Mouse (Mus musculus): ENCODE measurements around the gene Zfp386. TPM values are rescaled to one million over a fixed set of nuclear protein-coding genes. Genes with fewer than 3 reads are reported as not detected.

Zfp386 gene
- polyA plus RNA-seq, 1 experiment from 2014 or later = 59.4 TPM

DNA sequence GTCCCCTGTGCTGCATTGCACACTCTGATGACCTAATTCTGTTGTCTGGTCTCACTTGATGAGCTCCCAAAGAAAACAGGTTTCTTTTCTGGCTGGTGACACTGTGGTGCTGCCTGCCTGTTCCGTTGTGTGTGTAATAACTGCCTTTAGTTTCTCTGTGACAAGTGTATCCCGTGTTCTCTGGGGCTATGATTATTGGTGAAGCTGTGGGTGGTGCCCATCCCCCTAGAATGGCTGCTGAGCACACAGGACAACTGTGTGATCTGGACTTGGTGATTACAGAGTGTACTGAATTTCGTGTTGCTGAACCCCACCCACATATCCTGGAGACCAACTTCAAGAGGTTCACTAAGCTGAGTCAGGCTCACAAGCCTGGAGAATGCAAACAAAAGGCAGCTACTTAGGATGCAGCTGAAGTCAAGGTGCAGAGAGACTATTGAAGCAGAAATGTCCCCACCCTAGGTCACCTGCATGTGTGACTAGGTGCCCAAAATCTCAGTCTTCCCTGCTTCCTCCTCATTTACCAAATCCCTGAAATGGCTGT lies 48.9 kb downstream of the Zfp386 start:
- 67% methylated on average over 3 of the region's 3 CpGs for WGBS
- Histone ChIP-seq H3K27ac (no peak overlapping the region), H3K9me3 (replicated peaks) (no peaks in the 10 kb centered on the region), H3K4me1 (no peaks in the 10 kb centered on the region), H3K9ac (no peak overlapping the region), H3K27me3 (no peaks in the 10 kb centered on the region), H3K4me3 (no peak overlapping the region), H3K36me3 (no peaks in the 10 kb centered on the region), H3K4me2 (replicated peaks) (no peak overlapping the region)
- no peak for ATAC-seq (ENCODE audit: low FRiP score)

DNA sequence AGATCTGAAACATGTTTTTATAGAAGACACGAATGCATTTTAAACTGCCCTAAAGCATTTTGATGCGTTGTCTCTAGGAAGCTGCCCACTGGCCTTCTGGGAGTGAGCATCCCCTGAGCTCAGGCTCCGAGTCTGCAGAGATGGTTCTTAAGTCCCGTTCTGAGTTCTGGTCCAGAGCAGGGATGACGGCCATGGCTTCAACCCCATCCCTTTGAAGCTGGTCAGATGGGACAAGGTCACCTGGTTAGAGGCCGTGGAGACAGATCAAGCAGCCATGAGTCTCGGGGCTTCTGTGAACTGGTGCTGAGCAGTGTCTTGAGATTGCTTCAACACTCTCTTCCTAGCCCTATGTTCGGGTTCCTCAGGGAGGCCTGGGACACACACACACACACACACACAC lies 49.6 kb downstream of the Zfp386 start:
- whole genome bisulfite sequencing = 93% methylated on average over 8 of the region's 8 CpGs

DNA sequence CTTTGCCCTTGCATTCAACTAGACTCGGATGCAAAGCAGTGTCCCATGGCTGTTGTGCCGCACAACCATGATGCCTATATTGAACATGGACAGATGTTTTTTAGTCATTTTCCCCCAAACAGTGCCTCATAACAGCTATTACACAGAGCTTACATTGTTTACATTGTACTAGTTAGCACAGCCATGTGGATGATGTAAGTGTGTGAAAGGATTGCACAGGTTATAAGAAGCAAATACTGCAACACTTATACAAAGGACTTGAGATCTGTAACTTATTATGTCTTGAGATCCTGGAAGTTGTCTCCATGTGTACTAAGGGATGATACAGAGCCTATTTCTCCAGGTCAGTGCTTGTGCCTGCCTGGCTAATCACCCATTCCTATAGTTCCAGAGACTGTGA lies 54.4 kb downstream of the Zfp386 start:
- no peak overlapping the region for H3K27ac ChIP-seq
- no peak overlapping the region for H3K4me2 ChIP-seq (replicated peaks)
- ATAC-seq (ENCODE audit: low FRiP score) = no peak
- H3K27me3 ChIP-seq = no peaks in the 10 kb centered on the region
- H3K9ac ChIP-seq = no peak overlapping the region
- no peaks in the 10 kb centered on the region for H3K4me1 ChIP-seq
- H3K9me3 ChIP-seq (replicated peaks) = no peaks in the 10 kb centered on the region
- H3K36me3 ChIP-seq = no peaks in the 10 kb centered on the region
- no peak overlapping the region for H3K4me3 ChIP-seq
- WGBS = 96% methylated on average over 2 of the region's 2 CpGs

More for the DNA sequence above, 49.6 kb downstream of the Zfp386 start:
- Histone ChIP-seq H3K4me3 (no peak overlapping the region), H3K27me3 (no peaks in the 10 kb centered on the region), H3K9ac (no peak overlapping the region), H3K27ac (no peak overlapping the region), H3K4me2 (replicated peaks) (no peak overlapping the region), H3K9me3 (replicated peaks) (no peaks in the 10 kb centered on the region), H3K4me1 (no peaks in the 10 kb centered on the region), H3K36me3 (no peaks in the 10 kb centered on the region)
- ATAC-seq (ENCODE audit: low FRiP score) = no peak

DNA sequence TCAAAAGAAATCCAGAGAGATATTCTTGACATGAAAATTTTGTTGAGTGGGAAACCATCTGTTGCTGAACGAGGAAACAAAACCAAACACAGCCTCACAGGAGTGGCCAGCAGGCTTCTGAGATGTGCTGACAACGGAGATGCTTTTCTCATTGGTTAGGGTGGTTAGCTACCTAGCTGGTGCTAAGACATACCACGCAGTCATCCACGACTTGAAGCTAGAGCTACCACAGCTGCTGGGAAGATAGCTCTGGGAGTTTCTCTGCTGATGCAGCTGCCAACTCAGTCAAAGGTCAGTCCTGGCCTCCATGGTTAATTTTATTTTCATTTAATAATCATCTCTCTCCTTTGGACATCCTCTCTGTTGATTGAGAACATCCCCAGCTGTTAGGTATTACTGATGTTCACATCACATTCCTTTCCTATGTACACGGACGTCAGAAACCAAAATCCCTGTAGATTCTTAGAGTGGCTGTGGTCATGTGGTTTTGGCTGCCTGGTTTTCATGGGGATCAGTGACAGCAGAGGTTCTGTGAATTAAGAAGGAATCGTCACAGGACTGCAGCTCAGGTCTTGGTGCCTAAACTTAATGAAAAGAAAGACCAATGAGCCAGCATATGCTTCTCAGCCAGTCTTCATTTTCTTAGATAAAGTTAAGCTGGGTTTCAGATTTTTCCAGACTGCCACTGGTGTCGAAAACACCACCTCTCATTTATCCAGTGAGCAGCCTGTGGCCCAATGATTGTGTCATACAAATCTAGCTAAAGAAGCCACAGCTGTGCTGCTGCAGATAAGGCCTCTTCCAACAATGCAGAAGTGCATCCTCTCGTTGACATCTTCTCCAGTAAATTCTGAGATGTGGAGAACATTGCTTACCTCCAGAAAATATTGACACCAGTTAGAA lies 62.2 kb downstream of the Zfp386 start:
- 78% methylated on average over 9 of the region's 9 CpGs for WGBS
- no peak for ATAC-seq (ENCODE audit: low FRiP score)
- peaks cover 5% of the 10 kb centered on the region; the same call in 1 of the 2 replicates for H3K9me3 ChIP-seq (replicated peaks)
- H3K36me3 ChIP-seq = no peaks in the 10 kb centered on the region
- no peak overlapping the region for H3K27ac ChIP-seq
- no peaks in the 10 kb centered on the region for H3K4me1 ChIP-seq
- H3K27me3 ChIP-seq = no peaks in the 10 kb centered on the region
- no peak overlapping the region for H3K9ac ChIP-seq
- no peak overlapping the region for H3K4me3 ChIP-seq
- no peak overlapping the region for H3K4me2 ChIP-seq (replicated peaks)

DNA sequence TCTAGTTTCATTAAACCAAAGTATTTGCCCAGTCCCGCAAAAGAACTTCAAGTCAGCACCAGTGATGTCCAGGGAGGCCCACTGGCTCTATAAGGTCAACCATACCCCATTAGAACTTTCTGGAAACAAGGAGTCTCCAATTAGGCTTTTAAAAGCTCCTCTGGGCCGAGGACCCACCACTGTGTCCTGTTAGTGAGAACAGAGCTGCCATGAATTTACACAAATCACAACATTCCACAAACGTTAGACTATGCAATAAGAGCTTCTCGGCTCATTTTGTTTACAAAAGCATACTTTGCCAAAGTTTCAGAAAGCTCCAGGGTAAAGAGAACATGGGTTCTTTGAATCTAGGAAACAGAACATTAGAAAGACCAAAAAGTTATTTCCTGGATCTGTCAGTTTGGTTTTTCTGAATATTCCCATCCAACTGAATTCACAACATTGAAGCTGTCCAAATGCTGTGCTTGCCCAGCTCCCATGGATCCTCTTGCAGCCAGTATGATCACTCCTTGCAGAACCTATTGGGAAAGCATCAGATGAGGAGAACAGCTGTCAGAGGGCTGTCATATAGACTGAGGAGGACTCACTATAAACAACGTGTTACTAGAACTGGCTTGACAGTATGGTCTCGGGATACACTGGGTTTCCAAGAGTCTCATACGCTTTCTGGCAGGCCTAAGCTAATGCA lies 63.6 kb downstream of the Zfp386 start:
- ATAC-seq (ENCODE audit: low FRiP score) = no peak
- Histone ChIP-seq H3K9me3 (replicated peaks) (peaks cover 5% of the 10 kb centered on the region; the same call in 1 of the 2 replicates), H3K4me3 (no peak overlapping the region), H3K4me1 (no peaks in the 10 kb centered on the region), H3K4me2 (replicated peaks) (no peak overlapping the region), H3K9ac (no peak overlapping the region), H3K27me3 (no peaks in the 10 kb centered on the region), H3K36me3 (no peaks in the 10 kb centered on the region), H3K27ac (no peak overlapping the region)
- WGBS = 83% methylated on average over 7 of the region's 7 CpGs

Other genes with a start within 250 kb of the Zfp386 start
- 1.1 and 1.8 TPM in 2 replicates for gene Vipr2, start 30.0 kb downstream of the Zfp386 start, polyA plus RNA-seq (2016; fragmentation: Nextera tagmentation; extraction: Ambion mirVana)
- 21.8 and 22.9 TPM in 2 replicates for gene Wdr60, start 215.3 kb downstream of the Zfp386 start, polyA plus RNA-seq (2016; fragmentation: Nextera tagmentation; extraction: Ambion mirVana)
- not detected in 2 replicates for gene Gm11027, start 227.7 kb downstream of the Zfp386 start, polyA plus RNA-seq (2016; fragmentation: Nextera tagmentation; extraction: Ambion mirVana)
- 20.9 TPM in 2 replicates for gene Esyt2, start 233.5 kb downstream of the Zfp386 start, polyA plus RNA-seq (2016; fragmentation: Nextera tagmentation; extraction: Ambion mirVana)